7 mouse cellular contexts compared by ENCODE assay signal in genomic region chr11:98922307-98922706, GRCm38 (mm10). TPM values are rescaled to one million over a fixed set of nuclear protein-coding genes. Genes with fewer than 3 reads are reported as not detected.
DNase-seq lines count a peak whose midpoint lies in the region; ATAC-seq and TF ChIP-seq lines count a peak whose summit lies in the region.
"Not testable (repeated sequence)": the region's sequence is repeated elsewhere in the genome, so short reads cannot be mapped to it uniquely, and the experiment has no call there.

No protein-coding gene starts in this region.

- not testable (repeated sequence) for H3K9ac ChIP-seq in hindbrain, postnatal 0 days (replicated peaks; ENCODE audit: low read length)

- not testable (repeated sequence) for H3K27me3 ChIP-seq in hindbrain, postnatal 0 days (ENCODE audit: insufficient read depth, low read length); small intestine, adult 2 months (ENCODE audit: control insufficient read depth, insufficient read depth, low read length)

- peaks cover 10% of the 10 kb centered on the region; the same call in 1 of the 2 replicates for H3K4me1 ChIP-seq in hindbrain, postnatal 0 days (ENCODE audit: insufficient read depth, low read length)
- peaks cover 28% of the 10 kb centered on the region for H3K4me1 ChIP-seq in small intestine, adult 2 months (ENCODE audit: control insufficient read depth, insufficient read depth, insufficient read length, low read length)

- H3K36me3 ChIP-seq in hindbrain, postnatal 0 days (ENCODE audit: insufficient read depth, low read length); small intestine, adult 2 months (ENCODE audit: control insufficient read depth, insufficient read depth, low read length): not testable (repeated sequence)

- TF ChIP-seq POLR2A in small intestine, adult 2 months (IDR thresholded peaks at IDR 0.05; ENCODE audit: low read depth, low read length) = not testable (repeated sequence)

- H3K4me2 ChIP-seq in hindbrain, postnatal 0 days (ENCODE audit: low read depth, low read length) = not testable (repeated sequence)

- 46% methylated on average over 10 of the region's 10 CpGs for WGBS in hindbrain, postnatal 0 days
- WGBS in small intestine, adult 2 months = 61% methylated on average over 10 of the region's 10 CpGs

- ATAC-seq in hindbrain, postnatal 0 days = not testable (repeated sequence)
- ATAC-seq in megakaryocyte progenitor cell, adult 5-6 weeks (replicated peaks; ENCODE audit: poor library complexity) = 0 out of 2 replicates have a peak, but pooled peaks have one; percentile 20

- peak; percentile 87 for TF ChIP-seq CTCF in hindbrain, postnatal 0 days (IDR thresholded peaks at IDR 0.05; ENCODE audit: low read depth)
- peak; percentile 72 for TF ChIP-seq CTCF in left cerebral cortex, adult 2 months (IDR thresholded peaks at IDR 0.05)
- TF ChIP-seq CTCF in small intestine, adult 2 months (IDR thresholded peaks at IDR 0.05; ENCODE audit: extremely low read depth, insufficient read length, insufficient replicate concordance, low read depth, low read length) = peak; percentile 64; the same call in 1 of the 2 replicates

- H3K9me3 ChIP-seq in hindbrain, postnatal 0 days (ENCODE audit: low read length) = not testable (repeated sequence)

- intact Hi-C loops in left cerebral cortex, adult 2 months (cut with DNase I) = loop anchor here (1.0 to 5.0 kb wide), 3 partner anchors 50 to 226 kb away; no protein-coding TSS in a partner anchor

- not testable (repeated sequence) for H3K4me3 ChIP-seq in hindbrain, postnatal 0 days (ENCODE audit: low read length); left cerebral cortex, adult 2 months; small intestine, adult 2 months (ENCODE audit: low read depth, low read length)

- peak; percentile 72 for DNase-seq in R1 (ENCODE audit: low read depth, low spot score)
- peak; percentile 78 to 81 for DNase-seq in cerebellum, postnatal 25 days
- DNase-seq in gastrocnemius, postnatal 10 days = peak; percentile 56
- DNase-seq in hindbrain, postnatal 0 days (ENCODE audit: low spot score) = peak; percentile 83
- peak in 1 of 2 experiments; percentile 65 for DNase-seq in left cerebral cortex, adult 2 months (ENCODE audit: extremely low spot score in 1 of 2, low spot score in 2 of 2)

- H3K27ac ChIP-seq in hindbrain, postnatal 0 days; left cerebral cortex, adult 2 months; small intestine, adult 2 months (ENCODE audit: insufficient read depth, low read depth, low read length): not testable (repeated sequence)

RNA-seq across cellular contexts. Expression of gene Rara, which starts 5.3 kb away (rescaled TPM):
- 10 to 100 TPM; 22.6 to 31.5 TPM for total RNA-seq in gastrocnemius, postnatal 10 days (2021)
- total RNA-seq in hindbrain, postnatal 0 days (2014; rRNA removed) = 16.9 and 19.2 TPM in 2 replicates
- polyA plus RNA-seq in hindbrain, postnatal 0 days (2015; fragmentation: Nextera tagmentation; extraction: Ambion mirVana) = 8.1 and 9.5 TPM in 2 replicates
- 10 to 100 TPM; 14.0 to 18.7 TPM for total RNA-seq in left cerebral cortex, adult 2 months (2021)
- total RNA-seq in megakaryocyte progenitor cell, adult 5-6 weeks (2015) = 4.4 and 5.9 TPM in 2 replicates
- 1.6 and 2.2 TPM in 2 replicates for total RNA-seq in megakaryocyte progenitor cell, adult 5-6 weeks (2017)
- polyA plus RNA-seq in small intestine, adult 2 months (2012; rRNA removed) = 25.3 and 56.3 TPM in 2 replicates

RNA-seq across cellular contexts. Expression of gene Cdc6, which starts 14.7 kb away (rescaled TPM):
- 1 to 10 TPM; 2.3 to 3.5 TPM for total RNA-seq in gastrocnemius, postnatal 10 days (2021)
- total RNA-seq in hindbrain, postnatal 0 days (2014; rRNA removed) = 2.5 and 4.6 TPM in 2 replicates
- polyA plus RNA-seq in hindbrain, postnatal 0 days (2015; fragmentation: Nextera tagmentation; extraction: Ambion mirVana) = 3.0 and 3.4 TPM in 2 replicates
- total RNA-seq in left cerebral cortex, adult 2 months (2021) = under 1 TPM; 0.35 to 0.36 TPM
- 42.6 and 56.1 TPM in 2 replicates for total RNA-seq in megakaryocyte progenitor cell, adult 5-6 weeks (2015)
- 40.7 and 44.1 TPM in 2 replicates for total RNA-seq in megakaryocyte progenitor cell, adult 5-6 weeks (2017)
- polyA plus RNA-seq in small intestine, adult 2 months (2012; rRNA removed) = 0.37 and 0.65 TPM in 2 replicates

RNA-seq across cellular contexts. Expression of gene Wipf2, which starts 58.9 kb away (rescaled TPM):
- 1 to 10 TPM; 6.3 to 9.0 TPM for total RNA-seq in gastrocnemius, postnatal 10 days (2021)
- 8.1 and 10.4 TPM in 2 replicates for total RNA-seq in hindbrain, postnatal 0 days (2014; rRNA removed)
- polyA plus RNA-seq in hindbrain, postnatal 0 days (2015; fragmentation: Nextera tagmentation; extraction: Ambion mirVana) = 3.5 and 3.7 TPM in 2 replicates
- 10 to 100 TPM; 72.7 to 73.9 TPM for total RNA-seq in left cerebral cortex, adult 2 months (2021)
- total RNA-seq in megakaryocyte progenitor cell, adult 5-6 weeks (2015) = 15.0 and 17.1 TPM in 2 replicates
- 3.0 and 3.6 TPM in 2 replicates for total RNA-seq in megakaryocyte progenitor cell, adult 5-6 weeks (2017)
- polyA plus RNA-seq in small intestine, adult 2 months (2012; rRNA removed) = 11.4 and 27.3 TPM in 2 replicates
